In the genomic region with DNA sequence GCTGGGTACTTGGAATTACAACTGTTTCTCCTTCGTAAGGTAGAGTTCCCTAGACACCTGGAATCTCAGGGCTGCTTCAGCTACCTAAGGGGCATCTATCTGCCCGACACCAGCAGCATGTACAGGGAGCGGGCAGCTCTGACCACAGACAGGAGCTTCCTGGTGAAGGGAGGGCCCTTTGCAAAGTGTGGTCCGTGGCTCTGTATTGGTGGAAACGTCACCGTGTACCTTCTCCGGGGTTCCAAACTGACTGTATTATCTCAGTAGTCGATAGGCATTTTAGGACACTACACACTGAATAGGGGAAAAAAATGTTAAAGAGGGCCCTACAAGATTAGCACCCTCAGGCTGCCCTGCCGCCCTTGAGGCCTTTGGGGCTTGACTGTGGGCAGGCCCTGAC, we compare ENCODE assay signal across 11 mouse cellular contexts.
A peak's percentile ranks its signal among the peaks of the same experiment; 100 is the strongest.
DNase-seq lines count a peak whose midpoint lies in the region; ATAC-seq and TF ChIP-seq lines count a peak whose summit lies in the region.
"Had no signal": no experiment of that assay in that cellular context is flagged by ENCODE, and none has a peak within 500 bp of the region (broad histone marks: within the 10 kb centered on the region; RNA-seq: fewer than 3 reads in every experiment).

No protein-coding gene starts in this region.

- H3K4me1 ChIP-seq in kidney, embryonic 14.5 days (ENCODE audit: control insufficient read depth, insufficient read depth, low read length), result peaks cover 34% of the 10 kb centered on the region
- H3K4me1 ChIP-seq in forebrain, embryonic 13.5 days, result peaks cover 34% of the 10 kb centered on the region
- peaks cover 18% of the 10 kb centered on the region for H3K4me1 ChIP-seq in intestine, embryonic 14.5 days (replicated peaks; ENCODE audit: control insufficient read depth, insufficient read depth, low read length)
- peaks cover 14% of the 10 kb centered on the region; the same call in 1 of the 2 replicates for H3K4me1 ChIP-seq in midbrain, postnatal 0 days (ENCODE audit: insufficient read depth, low read length)

- no peak for ATAC-seq in kidney, embryonic 14.5 days (ENCODE audit: low FRiP score, low TSS enrichment)
- ATAC-seq in forebrain, embryonic 13.5 days, result no peak; the same call in 1 of the 2 replicates
- ATAC-seq in intestine, embryonic 14.5 days (replicated peaks; ENCODE audit: low FRiP score, low TSS enrichment, low read depth), result no peak
- ATAC-seq in midbrain, postnatal 0 days (ENCODE audit: low FRiP score), result no peak

- peaks cover 8% of the 10 kb centered on the region for H3K9me3 ChIP-seq in kidney, embryonic 14.5 days (ENCODE audit: control insufficient read depth, low read length)
- peaks cover 9% of the 10 kb centered on the region; the same call in 1 of the 2 replicates for H3K9me3 ChIP-seq in forebrain, embryonic 13.5 days (replicated peaks)
- peaks cover 12% of the 10 kb centered on the region for H3K9me3 ChIP-seq in intestine, embryonic 14.5 days (ENCODE audit: control insufficient read depth, low read length)
- H3K9me3 ChIP-seq in midbrain, postnatal 0 days (ENCODE audit: low read length), result no peaks in the 10 kb centered on the region

- no peak for DNase-seq in kidney, postnatal 4 days
- DNase-seq in intestine, embryonic 14.5 days (ENCODE audit: low spot score), result no peak
- no peak for DNase-seq in midbrain, postnatal 0 days (ENCODE audit: low spot score)
- no peak for DNase-seq in adrenal gland, adult (ENCODE audit: inconsistent age in 2 of 2, low spot score in 1 of 2)
- no peak for DNase-seq in thymus, postnatal 4 days
- DNase-seq in layer of hippocampus, adult 9-11 months, result no peak
- DNase-seq: gastrocnemius, postnatal 36 days; thymus, postnatal 36 days had no signal

- peak overlapping the region; percentile 12 for H3K9ac ChIP-seq in kidney, embryonic 14.5 days (ENCODE audit: low read depth, low read length)
- H3K9ac ChIP-seq in forebrain, embryonic 13.5 days, result peak overlapping the region; percentile 51
- H3K9ac ChIP-seq in intestine, embryonic 14.5 days (ENCODE audit: low read length), result no peak overlapping the region
- H3K9ac ChIP-seq in midbrain, postnatal 0 days (replicated peaks; ENCODE audit: low read length, poor library complexity, severe bottlenecking), result 0 out of 2 replicates have a peak overlapping the region, but pooled peaks have one; percentile 36
- H3K9ac ChIP-seq: liver, embryonic 14.5 days had no signal

- H3K4me2 ChIP-seq in kidney, embryonic 14.5 days (replicated peaks; ENCODE audit: low read depth, low read length), result no peak overlapping the region
- peak overlapping the region; percentile 29 for H3K4me2 ChIP-seq in forebrain, embryonic 13.5 days
- no peak overlapping the region for H3K4me2 ChIP-seq in intestine, embryonic 14.5 days (ENCODE audit: low read length)
- H3K4me2 ChIP-seq in midbrain, postnatal 0 days (ENCODE audit: low read depth, low read length, poor library complexity, severe bottlenecking), result no peak overlapping the region

- no peak for TF ChIP-seq CTCF in midbrain, postnatal 0 days (IDR thresholded peaks at IDR 0.05)

- H3K27me3 ChIP-seq in kidney, embryonic 14.5 days (ENCODE audit: control insufficient read depth, insufficient read depth, low read length), result no peaks in the 10 kb centered on the region
- H3K27me3 ChIP-seq in forebrain, embryonic 13.5 days, result no peaks in the 10 kb centered on the region
- H3K27me3 ChIP-seq in intestine, embryonic 14.5 days (replicated peaks; ENCODE audit: control insufficient read depth, insufficient read depth, low read length), result no peaks in the 10 kb centered on the region
- H3K27me3 ChIP-seq in midbrain, postnatal 0 days (ENCODE audit: insufficient read depth, low read length), result no peaks in the 10 kb centered on the region

- no peak overlapping the region for H3K4me3 ChIP-seq in kidney, embryonic 14.5 days (ENCODE audit: low read length)
- H3K4me3 ChIP-seq in forebrain, embryonic 13.5 days, result no peak overlapping the region
- H3K4me3 ChIP-seq in intestine, embryonic 14.5 days (ENCODE audit: low read depth, low read length), result no peak overlapping the region
- H3K4me3 ChIP-seq in midbrain, postnatal 0 days (ENCODE audit: low read depth, low read length), result no peak overlapping the region

- 69% methylated on average over 9 of the region's 9 CpGs for WGBS in kidney, embryonic 14.5 days
- WGBS in forebrain, embryonic 13.5 days, result 23% methylated on average over 9 of the region's 9 CpGs
- 60% methylated on average over 9 of the region's 9 CpGs for WGBS in intestine, embryonic 14.5 days
- 26% methylated on average over 9 of the region's 9 CpGs for WGBS in midbrain, postnatal 0 days

- H3K27ac ChIP-seq in kidney, embryonic 14.5 days (ENCODE audit: low read depth, low read length), result peak overlapping the region; percentile 55
- peak overlapping the region; percentile 86 for H3K27ac ChIP-seq in forebrain, embryonic 13.5 days
- H3K27ac ChIP-seq in intestine, embryonic 14.5 days (ENCODE audit: low read depth), result peak overlapping the region; percentile 69
- H3K27ac ChIP-seq in midbrain, postnatal 0 days (ENCODE audit: low read depth, low read length), result peak overlapping the region; percentile 59; the same call in 1 of the 2 replicates
- H3K27ac ChIP-seq: liver, embryonic 14.5 days had no signal

- H3K36me3 ChIP-seq in kidney, embryonic 14.5 days (ENCODE audit: control insufficient read depth, insufficient read depth, low read length), result no peaks in the 10 kb centered on the region; the same call in 1 of the 2 replicates
- peaks cover 8% of the 10 kb centered on the region for H3K36me3 ChIP-seq in forebrain, embryonic 13.5 days (ENCODE audit: poor library complexity, severe bottlenecking)
- H3K36me3 ChIP-seq in intestine, embryonic 14.5 days (ENCODE audit: control insufficient read depth, insufficient read depth, low read length), result peaks cover 12% of the 10 kb centered on the region
- no peaks in the 10 kb centered on the region for H3K36me3 ChIP-seq in midbrain, postnatal 0 days (ENCODE audit: insufficient read depth, low read length)
